Mouse (Mus musculus) cerebellum, postnatal 36 days (tissue): ENCODE measurements at regions not wholly inside any gene's neighbourhood (a gene's known extent, or its start where the extent isn't known, plus 50 kb on each side); places are given as distances from the start of the nearest gene placed in this dataset.

Source experiments
- DNase-seq, 2 experiments: peaks; one replicate each; pipeline ENCODE4 v3.0.0; 2021 to 2022; ENCODE audit warnings: mixed read lengths in 2 of 2

- no peak for DNase-seq
Observed at GRCm38 (mm10) chr9:6552731-6553130, 283.1 kb upstream of the Ddi1 start.

DNA sequence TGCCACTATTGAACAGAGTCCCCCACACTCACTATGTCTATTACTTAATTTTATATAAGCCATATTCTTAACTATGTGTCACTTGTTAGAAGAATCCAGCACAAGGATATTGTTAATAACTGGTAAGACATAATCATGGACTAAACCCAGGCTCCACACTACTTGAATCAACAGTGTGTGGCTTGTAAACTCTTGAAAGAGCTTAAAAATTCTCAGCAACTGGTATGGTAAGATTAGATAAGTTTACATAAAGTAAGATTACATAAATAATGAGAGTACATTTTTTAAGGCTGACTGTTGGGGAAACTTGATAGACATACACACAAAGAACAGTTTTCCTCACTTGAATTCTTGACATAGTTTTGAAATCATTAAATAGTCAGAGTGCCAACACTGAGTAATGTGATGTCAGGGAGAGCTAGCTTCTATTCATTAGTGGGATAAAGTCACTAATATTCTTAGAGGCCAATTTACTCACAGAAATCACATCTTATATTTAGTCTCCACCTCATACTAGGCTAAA, 270.6 kb upstream of the Ddi1 start:
- DNase-seq: no peak

- no peak for DNase-seq
Observed at GRCm38 (mm10) chr9:6528836-6529235, 259.2 kb upstream of the Ddi1 start.

- no peak for DNase-seq
Observed at GRCm38 (mm10) chr9:6517194-6517593, 247.5 kb upstream of the Ddi1 start.

DNA sequence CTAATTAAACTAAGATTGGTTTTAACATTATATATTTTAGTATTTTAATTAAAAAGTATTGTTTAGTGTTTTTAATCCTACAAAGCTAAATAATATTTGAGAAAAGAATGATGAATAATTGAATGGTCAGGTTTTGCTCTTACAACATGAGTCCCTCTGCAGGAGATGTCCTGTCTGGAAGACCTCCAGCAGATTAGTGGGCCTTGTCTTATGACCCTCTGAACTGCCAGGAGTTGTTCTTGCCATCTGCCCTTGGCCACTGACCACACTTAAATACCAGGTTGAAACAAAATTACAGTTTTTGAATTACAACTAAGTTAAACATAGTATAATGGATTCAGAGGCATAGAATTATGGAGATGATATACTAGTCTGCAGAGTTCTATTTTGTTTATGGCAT, 228.1 kb upstream of the Ddi1 start:
- DNase-seq: peak; percentile 39 to 53

DNA sequence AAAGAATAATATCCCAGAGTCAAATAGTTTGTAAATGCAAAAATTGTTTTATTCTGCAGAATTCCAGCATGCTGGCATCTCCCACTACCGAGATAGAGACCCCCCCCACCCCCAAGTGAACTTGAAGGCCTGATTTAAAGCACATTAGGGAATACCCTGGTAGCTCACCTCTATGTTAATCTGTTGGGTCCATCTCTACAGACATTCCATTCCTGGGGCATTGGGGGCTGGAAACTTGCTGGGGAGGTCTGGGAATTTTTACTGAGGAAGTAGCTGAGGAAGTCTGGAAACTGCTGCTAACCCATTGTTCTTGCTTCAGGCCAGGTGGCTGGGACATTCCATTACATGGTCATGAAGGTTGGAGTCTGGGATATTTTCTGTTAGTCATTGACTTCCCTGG, 210.8 kb upstream of the Ddi1 start:
- DNase-seq: no peak

DNA sequence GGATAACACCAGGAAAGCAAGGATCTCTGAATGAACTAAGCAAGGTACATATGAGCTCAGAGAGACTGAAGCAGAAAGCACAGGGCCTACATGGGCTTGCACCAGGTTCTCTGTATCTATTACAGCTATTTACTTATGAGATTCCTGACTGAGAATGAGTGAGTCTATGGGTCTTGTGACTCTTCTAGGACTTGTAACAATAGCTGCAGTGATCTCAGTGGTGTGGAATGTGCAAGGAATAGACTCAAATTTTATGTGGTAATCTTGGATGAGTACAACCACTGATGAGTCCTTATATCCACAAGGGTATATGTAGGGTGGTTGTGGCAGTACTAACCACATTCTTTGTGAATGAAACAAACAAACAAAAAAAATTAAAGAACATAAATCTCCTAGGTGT, 184.9 kb upstream of the Ddi1 start:
- no peak for DNase-seq

- no peak for DNase-seq
Observed at GRCm38 (mm10) chr9:6435236-6435635, 165.6 kb upstream of the Ddi1 start.

DNA sequence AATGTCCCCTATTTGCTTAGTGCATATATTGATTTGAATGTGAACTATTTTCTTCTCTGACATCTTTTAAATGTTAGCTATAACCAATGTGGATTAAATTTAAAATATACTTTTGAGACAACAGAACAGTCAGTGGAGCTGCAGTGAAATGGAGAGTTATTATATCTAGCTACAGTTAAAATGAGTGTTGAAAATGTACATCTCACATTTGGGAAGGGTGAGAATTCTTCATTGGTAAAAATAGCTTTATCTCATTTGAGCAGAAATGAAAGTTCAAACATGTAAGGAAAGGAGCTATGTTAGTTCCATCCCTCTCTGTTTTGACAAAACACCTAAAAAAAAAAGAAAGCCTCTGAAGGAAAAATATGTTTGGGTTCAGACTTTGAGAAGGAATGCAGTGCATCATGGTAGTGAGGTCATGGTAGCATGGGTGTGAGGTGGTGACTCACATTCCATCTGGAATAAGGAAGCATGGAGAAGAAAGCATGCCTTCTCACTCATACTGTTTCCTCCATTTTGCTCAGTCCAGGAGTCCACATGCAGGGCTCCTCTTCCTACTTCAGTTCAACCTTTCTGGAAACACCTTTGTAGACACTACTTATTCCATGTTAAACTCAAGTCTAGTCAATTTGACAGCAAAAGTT, 164.3 kb upstream of the Ddi1 start:
- no peak for DNase-seq

GRCm38 (mm10) chr9:6430859-6431258, 161.2 kb upstream of the Ddi1 start:
- DNase-seq: no peak

GRCm38 (mm10) chr9:6430437-6430836, 160.8 kb upstream of the Ddi1 start:
- no peak for DNase-seq
